Mouse (Mus musculus): ENCODE results near the gene Rad23a.

The Rad23a gene

GRCm38 (mm10) chr8:84790537-84790936 lies 49.9 kb downstream of the Rad23a start:
- ATAC-seq (ENCODE audit: insufficient number of reproducible peaks, low FRiP score, low TSS enrichment): no peak

DNA sequence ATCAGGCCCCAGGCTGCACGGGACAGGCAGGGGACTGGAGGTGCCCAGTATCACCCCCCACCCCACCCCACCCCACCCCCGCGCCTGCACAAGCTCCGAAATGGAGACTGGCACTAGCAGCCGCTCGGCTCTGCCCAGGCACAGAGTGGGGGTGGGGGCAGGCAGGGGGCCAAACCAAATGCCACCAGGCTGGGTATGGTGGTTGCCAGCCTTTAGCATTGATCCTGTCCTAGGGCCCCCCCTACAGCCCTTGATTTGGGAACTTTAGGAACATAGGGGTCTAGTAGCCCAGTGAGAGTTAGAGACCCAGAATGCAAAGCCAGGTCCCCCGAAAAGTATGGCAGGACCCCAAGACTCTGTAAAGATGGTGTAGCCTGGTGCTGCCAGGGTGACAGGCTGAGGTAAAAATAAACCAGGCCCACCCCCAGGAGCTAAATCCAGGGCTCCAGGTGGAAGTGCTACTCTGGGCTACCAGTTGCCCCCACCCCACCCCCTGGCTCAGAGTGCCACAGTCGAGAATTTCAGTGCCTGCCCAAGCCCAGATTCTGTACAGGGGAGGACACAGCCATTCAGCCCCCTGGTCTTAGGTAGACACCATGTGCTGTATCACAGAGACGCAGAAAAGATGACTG lies 50.5 kb downstream of the Rad23a start:
- no peak for ATAC-seq (ENCODE audit: insufficient number of reproducible peaks, low FRiP score, low TSS enrichment)

DNA sequence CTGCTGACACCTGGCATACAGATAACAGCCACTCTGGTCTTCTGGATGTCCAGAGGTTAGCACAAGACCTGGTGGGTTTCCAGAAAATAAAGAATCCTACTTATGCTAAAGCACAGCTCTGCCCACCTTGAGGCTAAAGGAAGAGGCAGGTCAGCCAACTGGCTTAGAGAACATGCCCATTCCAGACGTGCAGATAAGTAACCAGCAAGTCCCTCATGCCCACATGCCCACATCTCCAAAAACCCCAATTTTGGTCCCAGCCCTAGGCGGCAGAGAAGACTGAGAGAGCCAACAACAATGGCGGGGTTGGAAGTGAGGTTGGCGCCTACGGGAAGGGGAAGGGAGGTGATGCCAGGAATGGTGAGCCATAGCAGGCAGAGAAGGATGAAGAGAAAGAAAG lies 51.1 kb downstream of the Rad23a start:
- no peak for ATAC-seq (ENCODE audit: insufficient number of reproducible peaks, low FRiP score, low TSS enrichment)

- ATAC-seq (ENCODE audit: insufficient number of reproducible peaks, low FRiP score, low TSS enrichment): no peak
Observed at GRCm38 (mm10) chr8:84788896-84789295, 51.6 kb downstream of the Rad23a start.

- no peak for ATAC-seq (ENCODE audit: insufficient number of reproducible peaks, low FRiP score, low TSS enrichment)
Observed at GRCm38 (mm10) chr8:84787523-84788302, 52.8 kb downstream of the Rad23a start.

DNA sequence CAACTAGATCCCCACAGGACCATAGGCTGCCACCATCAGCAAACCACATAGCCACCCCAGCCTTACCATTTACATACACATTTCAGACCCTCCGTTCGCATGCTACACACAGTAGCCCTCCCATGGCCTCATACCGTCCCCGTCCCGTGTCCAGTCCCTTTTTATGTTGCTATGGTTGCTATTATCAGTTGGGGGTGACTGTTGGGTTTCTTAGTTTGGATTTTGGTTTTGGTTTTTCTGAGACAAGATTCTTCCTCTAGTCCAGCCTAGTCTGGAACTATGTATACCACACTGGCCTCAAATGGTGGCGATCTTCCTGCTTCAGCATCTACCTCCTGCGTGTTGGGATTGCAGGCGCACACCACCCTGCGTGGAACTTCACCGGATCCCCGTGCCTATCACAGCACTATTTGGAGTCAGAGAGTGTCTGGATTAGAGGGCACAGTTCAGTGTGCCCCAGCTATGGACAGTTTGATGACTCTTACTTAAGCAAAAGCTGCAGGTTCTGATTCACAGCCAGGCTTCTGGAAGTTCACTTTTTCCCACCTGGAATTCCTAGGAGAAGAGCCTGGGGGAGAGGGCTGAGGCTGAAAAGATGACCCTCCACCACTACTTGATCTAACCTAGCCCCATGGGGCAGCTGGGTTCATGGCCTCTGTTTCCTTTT lies 53.5 kb downstream of the Rad23a start:
- no peak for ATAC-seq (ENCODE audit: insufficient number of reproducible peaks, low FRiP score, low TSS enrichment)

DNA sequence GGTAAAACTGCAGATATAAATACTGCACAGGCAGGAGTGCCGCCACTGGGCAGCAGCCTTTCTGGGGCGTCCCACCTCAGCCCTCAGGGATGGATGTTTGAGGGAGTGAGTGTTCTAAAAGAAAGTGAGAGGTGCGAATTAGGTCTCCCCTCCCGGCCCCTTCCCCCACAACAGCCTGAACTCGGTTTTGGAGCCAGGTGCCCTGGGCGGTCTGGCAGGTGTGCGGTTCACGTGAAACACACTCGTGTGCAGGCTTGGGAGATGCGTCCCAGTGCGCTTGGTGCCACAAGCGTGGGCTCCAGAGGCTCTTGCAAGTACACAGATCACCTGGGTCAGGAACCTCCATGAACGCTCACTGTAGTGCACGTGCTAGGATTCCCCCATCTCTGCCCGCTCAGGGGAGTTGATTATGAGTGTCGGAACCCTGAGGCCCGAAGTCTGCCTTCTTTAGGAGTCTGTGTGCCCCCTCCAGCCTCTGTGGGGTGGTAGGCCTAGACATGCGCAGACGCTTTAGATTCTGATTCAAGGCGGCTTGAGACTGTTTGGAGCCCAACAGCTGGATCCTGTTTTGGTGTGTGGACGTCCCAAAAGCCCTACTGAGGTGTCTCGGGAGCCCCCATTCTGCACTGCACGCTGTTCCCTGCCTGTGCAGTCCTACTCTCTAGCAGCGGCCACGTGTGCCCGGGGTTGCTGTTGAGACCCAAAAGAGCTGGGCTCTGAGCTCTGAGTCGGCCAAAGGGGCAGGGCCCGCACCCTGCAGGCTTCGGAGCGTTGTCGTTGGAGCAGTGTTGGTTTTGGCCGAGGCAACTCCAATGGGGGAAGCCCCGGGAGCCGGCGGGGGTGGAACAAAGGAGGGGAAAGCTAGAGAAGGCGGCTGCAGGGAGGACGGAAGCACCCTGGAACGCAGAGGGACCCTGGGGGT lies 54.4 kb downstream of the Rad23a start:
- no peak for ATAC-seq (ENCODE audit: insufficient number of reproducible peaks, low FRiP score, low TSS enrichment)

DNA sequence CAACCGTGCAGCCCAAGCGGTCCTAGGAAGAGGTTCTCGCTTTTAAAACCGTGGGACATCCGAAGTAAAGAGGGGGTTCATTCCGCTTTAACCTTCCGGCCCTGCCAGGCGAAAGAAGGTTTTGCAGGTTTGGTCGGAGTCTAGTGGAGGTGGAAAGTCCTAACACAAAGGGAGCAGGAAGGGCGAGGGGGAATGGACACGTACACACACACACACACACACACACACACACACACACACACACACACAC lies 55.0 kb downstream of the Rad23a start:
- ATAC-seq (ENCODE audit: insufficient number of reproducible peaks, low FRiP score, low TSS enrichment): no peak

GRCm38 (mm10) chr8:84784681-84785505 lies 55.6 kb downstream of the Rad23a start:
- ATAC-seq (ENCODE audit: insufficient number of reproducible peaks, low FRiP score, low TSS enrichment): no peak
